Mouse (Mus musculus): ENCODE results near the gene Galm. TPM values are rescaled to one million over a fixed set of nuclear protein-coding genes. Genes with fewer than 3 reads are reported as not detected.
"Not testable (repeated sequence)": the region's sequence is repeated elsewhere in the genome, so short reads cannot be mapped to it uniquely, and the experiment has no call there.

The Galm gene
- polyA plus RNA-seq, 1 experiment from 2014 or later: 20.0 TPM

DNA sequence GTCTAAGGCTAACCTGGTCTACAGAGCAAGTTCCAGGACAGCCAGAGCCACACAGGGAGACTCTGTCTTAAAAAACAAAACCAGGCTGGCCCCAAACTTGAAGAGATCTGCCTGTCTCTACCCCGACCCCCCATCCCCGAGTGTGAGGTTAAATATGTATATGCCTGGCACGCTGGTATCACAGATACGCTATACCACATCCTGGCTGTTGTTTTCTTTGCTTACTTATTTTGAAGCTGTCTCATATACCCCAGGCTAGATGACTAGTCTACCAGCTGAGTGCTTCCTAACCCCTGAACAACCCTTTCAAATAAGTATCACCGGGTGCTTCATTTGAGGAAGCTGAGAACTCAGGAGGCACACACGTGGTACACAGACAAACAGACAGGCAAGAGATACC is 42.5 kb downstream of the Galm start:
- Histone ChIP-seq H3K9me3 (no peaks in the 10 kb centered on the region), H3K27ac (no peak overlapping the region), H3K36me3 (no peaks in the 10 kb centered on the region), H3K9ac (no peak overlapping the region), H3K4me3 (no peak overlapping the region), H3K27me3 (no peaks in the 10 kb centered on the region), H3K4me2 (no peak overlapping the region), H3K4me1 (peaks cover 16% of the 10 kb centered on the region)
- WGBS: 91% methylated on average over 6 of the region's 6 CpGs
- no peak for ATAC-seq (ENCODE audit: insufficient number of reproducible peaks, insufficient read depth, low FRiP score, low TSS enrichment, low read depth)

- H3K27ac ChIP-seq: no peak overlapping the region
- no peak overlapping the region for H3K9ac ChIP-seq
- ATAC-seq (ENCODE audit: insufficient number of reproducible peaks, insufficient read depth, low FRiP score, low TSS enrichment, low read depth): no peak
- no peaks in the 10 kb centered on the region for H3K9me3 ChIP-seq
- H3K4me3 ChIP-seq: no peak overlapping the region
- 89% methylated on average over 7 of the region's 7 CpGs for WGBS
- no peak overlapping the region for H3K4me2 ChIP-seq
- H3K4me1 ChIP-seq: peaks cover 16% of the 10 kb centered on the region
- no peaks in the 10 kb centered on the region for H3K27me3 ChIP-seq
- no peaks in the 10 kb centered on the region for H3K36me3 ChIP-seq
Observed at GRCm38 (mm10) chr17:80170951-80171350, 43.7 kb downstream of the Galm start.

DNA sequence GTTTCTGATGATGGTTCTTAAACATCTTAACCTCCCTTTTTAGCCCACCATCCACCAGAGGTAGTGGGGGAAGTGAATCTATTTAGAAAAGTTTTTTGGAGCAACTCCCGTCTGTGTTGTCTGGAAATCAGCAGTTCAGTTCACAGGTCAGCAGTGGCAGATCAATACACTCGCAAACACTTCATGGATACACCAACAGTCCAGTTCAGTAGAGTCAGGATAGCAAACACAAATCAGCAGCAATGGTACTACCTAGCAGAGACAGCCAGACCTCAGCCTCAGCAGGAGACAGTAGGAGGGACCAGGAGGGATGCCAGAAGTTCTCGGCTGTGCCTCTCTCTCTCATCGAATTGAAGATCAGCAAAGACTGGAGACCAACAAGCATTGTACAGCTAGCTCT is 44.7 kb downstream of the Galm start:
- H3K4me2 ChIP-seq: no peak overlapping the region
- H3K9ac ChIP-seq: no peak overlapping the region
- peaks cover 16% of the 10 kb centered on the region for H3K4me1 ChIP-seq
- H3K36me3 ChIP-seq: no peaks in the 10 kb centered on the region
- H3K27ac ChIP-seq: no peak overlapping the region
- H3K9me3 ChIP-seq: no peaks in the 10 kb centered on the region
- no peak for ATAC-seq (ENCODE audit: insufficient number of reproducible peaks, insufficient read depth, low FRiP score, low TSS enrichment, low read depth)
- no peaks in the 10 kb centered on the region for H3K27me3 ChIP-seq
- WGBS: 88% methylated on average over 4 of the region's 4 CpGs
- no peak overlapping the region for H3K4me3 ChIP-seq

GRCm38 (mm10) chr17:80172761-80173160 is 45.5 kb downstream of the Galm start:
- H3K4me2 ChIP-seq: no peak overlapping the region
- H3K27me3 ChIP-seq: no peaks in the 10 kb centered on the region
- no peak overlapping the region for H3K9ac ChIP-seq
- no peak overlapping the region for H3K4me3 ChIP-seq
- H3K36me3 ChIP-seq: no peaks in the 10 kb centered on the region
- H3K4me1 ChIP-seq: peaks cover 12% of the 10 kb centered on the region
- WGBS: 84% methylated on average over 5 of the region's 5 CpGs
- no peak overlapping the region for H3K27ac ChIP-seq
- H3K9me3 ChIP-seq: no peaks in the 10 kb centered on the region
- no peak for ATAC-seq (ENCODE audit: insufficient number of reproducible peaks, insufficient read depth, low FRiP score, low TSS enrichment, low read depth)

DNA sequence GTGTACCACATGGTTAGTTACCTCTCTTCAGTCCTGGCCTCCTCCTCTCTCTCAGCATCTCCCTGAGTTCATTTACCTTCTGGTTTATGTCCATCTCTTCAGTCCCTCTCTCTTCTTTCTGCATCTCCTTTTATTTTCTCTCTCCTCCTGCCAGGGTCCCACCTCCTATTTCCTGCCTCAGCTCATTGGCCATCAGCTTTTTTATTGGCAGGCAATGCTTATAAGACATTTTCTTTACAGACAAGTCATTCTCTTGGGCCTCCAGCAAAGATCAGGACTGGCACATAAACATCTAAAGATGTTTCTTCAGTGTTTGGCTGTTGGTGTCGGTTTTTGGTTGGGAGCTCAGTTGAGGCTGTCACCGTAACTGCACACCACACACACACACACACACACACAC is 46.4 kb downstream of the Galm start:
- no peak for ATAC-seq (ENCODE audit: insufficient number of reproducible peaks, insufficient read depth, low FRiP score, low TSS enrichment, low read depth)
- Histone ChIP-seq H3K4me1 (peaks cover 2% of the 10 kb centered on the region), H3K27ac (no peak overlapping the region), H3K27me3 (no peaks in the 10 kb centered on the region), H3K4me2 (no peak overlapping the region), H3K9ac (no peak overlapping the region), H3K36me3 (no peaks in the 10 kb centered on the region), H3K9me3 (no peaks in the 10 kb centered on the region), H3K4me3 (no peak overlapping the region)
- 81% methylated on average over 2 of the region's 2 CpGs for WGBS

GRCm38 (mm10) chr17:80174146-80174545 is 46.9 kb downstream of the Galm start:
- Histone ChIP-seq H3K4me3 (no peak overlapping the region), H3K4me2 (no peak overlapping the region), H3K4me1 (no peaks in the 10 kb centered on the region), H3K9ac (no peak overlapping the region), H3K9me3 (no peaks in the 10 kb centered on the region), H3K27ac (no peak overlapping the region), H3K36me3 (no peaks in the 10 kb centered on the region), H3K27me3 (no peaks in the 10 kb centered on the region)
- no peak for ATAC-seq (ENCODE audit: insufficient number of reproducible peaks, insufficient read depth, low FRiP score, low TSS enrichment, low read depth)
- WGBS: 87% methylated on average over 3 of the region's 3 CpGs

GRCm38 (mm10) chr17:80174699-80175385 is 47.6 kb downstream of the Galm start:
- H3K27ac ChIP-seq: no peak overlapping the region
- no peak overlapping the region for H3K4me2 ChIP-seq
- no peak for ATAC-seq (ENCODE audit: insufficient number of reproducible peaks, insufficient read depth, low FRiP score, low TSS enrichment, low read depth)
- H3K4me3 ChIP-seq: no peak overlapping the region
- H3K27me3 ChIP-seq: no peaks in the 10 kb centered on the region
- no peaks in the 10 kb centered on the region for H3K4me1 ChIP-seq
- no peak overlapping the region for H3K9ac ChIP-seq
- WGBS: 67% methylated on average over 19 of the region's 19 CpGs
- H3K36me3 ChIP-seq: no peaks in the 10 kb centered on the region
- H3K9me3 ChIP-seq: no peaks in the 10 kb centered on the region

DNA sequence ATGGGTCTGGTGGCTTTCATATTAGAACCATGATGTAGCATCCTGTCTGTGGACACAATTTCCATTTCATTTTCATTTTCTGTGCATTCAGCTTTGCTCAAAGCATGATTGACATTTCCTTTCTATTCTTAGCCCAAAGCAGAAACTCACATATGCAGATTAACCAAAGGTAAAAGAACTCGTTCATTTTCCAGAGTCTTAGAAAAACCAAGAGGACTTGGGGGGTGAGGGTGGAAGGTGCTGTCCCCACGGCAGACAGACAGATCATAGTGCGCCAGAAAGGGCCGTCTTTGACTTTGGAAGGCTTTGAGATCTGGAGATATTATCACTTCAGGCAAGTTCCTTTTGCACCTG is 48.1 kb downstream of the Galm start:
- no peak overlapping the region for H3K4me3 ChIP-seq
- ATAC-seq (ENCODE audit: insufficient number of reproducible peaks, insufficient read depth, low FRiP score, low TSS enrichment, low read depth): no peak
- H3K9ac ChIP-seq: no peak overlapping the region
- H3K36me3 ChIP-seq: no peaks in the 10 kb centered on the region
- H3K4me1 ChIP-seq: no peaks in the 10 kb centered on the region
- no peaks in the 10 kb centered on the region for H3K27me3 ChIP-seq
- no peaks in the 10 kb centered on the region for H3K9me3 ChIP-seq
- H3K4me2 ChIP-seq: no peak overlapping the region
- 74% methylated on average over 4 of the region's 4 CpGs for WGBS
- H3K27ac ChIP-seq: no peak overlapping the region

DNA sequence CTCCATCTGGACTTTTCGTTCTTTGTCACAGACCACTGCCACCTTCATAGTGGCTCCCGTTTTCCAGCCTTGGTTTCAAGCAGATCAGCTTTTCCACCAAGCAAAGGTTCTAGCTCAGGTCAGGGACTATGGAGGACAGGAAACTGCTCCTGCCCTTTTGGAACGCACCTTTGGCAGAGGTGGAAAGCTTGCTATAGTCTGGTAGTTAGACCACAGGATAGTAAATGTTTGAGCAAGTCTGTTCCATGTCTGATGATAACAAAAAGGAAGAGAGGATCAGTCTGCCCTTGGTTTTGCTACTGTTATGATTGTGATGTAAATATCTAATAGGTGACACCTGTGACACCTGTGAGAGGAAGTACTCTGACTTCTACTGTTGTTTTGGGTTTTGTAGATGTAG is 48.7 kb downstream of the Galm start:
- no peak for ATAC-seq (ENCODE audit: insufficient number of reproducible peaks, insufficient read depth, low FRiP score, low TSS enrichment, low read depth)
- H3K36me3 ChIP-seq: no peaks in the 10 kb centered on the region
- no peaks in the 10 kb centered on the region for H3K27me3 ChIP-seq
- no peak overlapping the region for H3K4me2 ChIP-seq
- no peaks in the 10 kb centered on the region for H3K4me1 ChIP-seq
- H3K4me3 ChIP-seq: no peak overlapping the region
- no peak overlapping the region for H3K27ac ChIP-seq
- no peak overlapping the region for H3K9ac ChIP-seq
- 88% methylated on average over 3 of the region's 3 CpGs for WGBS
- H3K9me3 ChIP-seq: no peaks in the 10 kb centered on the region

DNA sequence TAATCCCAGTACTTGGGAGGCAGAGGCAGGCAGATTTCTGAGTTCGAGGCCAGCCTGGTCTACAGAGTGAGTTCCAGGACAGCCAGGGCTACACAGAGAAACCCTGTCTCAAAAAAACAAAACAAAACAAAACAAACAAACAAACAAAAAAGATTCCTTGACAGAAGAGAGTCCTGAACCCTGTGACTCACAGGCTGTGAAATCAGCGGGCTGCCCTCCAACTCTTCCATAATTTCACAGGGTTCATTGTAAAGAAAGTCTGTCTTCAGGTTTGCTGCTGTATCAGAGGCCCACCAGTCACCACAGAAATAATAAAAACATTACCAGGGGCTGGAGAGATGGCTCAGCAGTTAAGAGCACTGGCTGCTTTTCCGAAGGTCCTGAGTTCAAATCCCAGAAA is 51.6 kb downstream of the Galm start:
- not testable (repeated sequence) for H3K4me1 ChIP-seq; H3K27ac ChIP-seq; H3K9ac ChIP-seq; H3K36me3 ChIP-seq; ATAC-seq (ENCODE audit: insufficient number of reproducible peaks, insufficient read depth, low FRiP score, low TSS enrichment, low read depth); H3K4me3 ChIP-seq; H3K9me3 ChIP-seq; H3K27me3 ChIP-seq; H3K4me2 ChIP-seq
- 95% methylated on average over 3 of the region's 3 CpGs for WGBS

DNA sequence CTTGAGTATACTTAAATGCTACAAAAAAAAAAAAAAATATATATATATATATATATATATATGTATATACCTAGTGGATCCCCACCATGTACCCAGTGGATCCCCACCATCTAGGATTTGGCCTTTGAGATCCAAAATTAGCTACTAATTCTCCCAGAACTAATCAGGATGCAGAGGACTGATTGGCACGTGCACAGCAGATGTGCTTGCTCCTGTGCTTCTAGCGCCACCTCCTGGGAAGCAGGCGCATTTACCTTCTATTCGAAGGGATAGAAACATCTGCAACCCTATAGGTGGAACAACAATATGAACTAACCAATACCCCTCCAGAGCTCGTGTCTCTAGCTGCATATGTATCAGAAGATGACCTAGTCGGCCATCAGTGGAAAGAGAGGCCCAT is 52.7 kb downstream of the Galm start:
- no peak overlapping the region for H3K4me3 ChIP-seq
- no peak overlapping the region for H3K27ac ChIP-seq
- no peaks in the 10 kb centered on the region; the same call in 1 of the 2 replicates for H3K36me3 ChIP-seq
- H3K4me2 ChIP-seq: no peak overlapping the region
- peak; percentile 24; the same call in 1 of the 2 replicates for ATAC-seq (ENCODE audit: insufficient number of reproducible peaks, insufficient read depth, low FRiP score, low TSS enrichment, low read depth)
- H3K9ac ChIP-seq: no peak overlapping the region
- WGBS: 1% methylated on average over 6 of the region's 6 CpGs
- H3K4me1 ChIP-seq: no peaks in the 10 kb centered on the region
- H3K9me3 ChIP-seq: no peaks in the 10 kb centered on the region
- H3K27me3 ChIP-seq: no peaks in the 10 kb centered on the region

- ATAC-seq (ENCODE audit: insufficient number of reproducible peaks, insufficient read depth, low FRiP score, low TSS enrichment, low read depth): peak; percentile 57; the same call in 1 of the 2 replicates
- Histone ChIP-seq H3K9ac (no peak overlapping the region), H3K9me3 (no peaks in the 10 kb centered on the region), H3K4me3 (no peak overlapping the region), H3K36me3 (no peaks in the 10 kb centered on the region; the same call in 1 of the 2 replicates), H3K27ac (no peak overlapping the region), H3K27me3 (no peaks in the 10 kb centered on the region), H3K4me2 (no peak overlapping the region), H3K4me1 (no peaks in the 10 kb centered on the region)
Observed at GRCm38 (mm10) chr17:80180468-80180867, 53.2 kb downstream of the Galm start.

Data from embryonic facial prominence, embryonic 13.5 days (tissue).